Mouse (Mus musculus): ENCODE results near the gene Nhlrc2. TPM values are rescaled to one million over a fixed set of nuclear protein-coding genes. Genes with fewer than 3 reads are reported as not detected.
A peak's percentile ranks its signal among the peaks of the same experiment; 100 is the strongest.
"Not testable (repeated sequence)": the region's sequence is repeated elsewhere in the genome, so short reads cannot be mapped to it uniquely, and the experiment has no call there.

The Nhlrc2 gene
- polyA plus RNA-seq (2016; fragmentation: Nextera tagmentation; extraction: Ambion mirVana), result 13.3 and 15.0 TPM in 2 replicates

- Histone ChIP-seq H3K4me1 (peaks cover 17% of the 10 kb centered on the region), H3K4me2 (replicated peaks) (peak within 1 kb of the TSS; percentile 77), H3K27me3 (no peaks in the 10 kb centered on the region), H3K9me3 (replicated peaks) (no peaks in the 10 kb centered on the region), H3K27ac (peak within 1 kb of the TSS; percentile 98), H3K9ac (peak within 1 kb of the TSS; percentile 95), H3K36me3 (peaks cover 29% of the 10 kb centered on the region), H3K4me3 (peak within 1 kb of the TSS; percentile 95)
- ATAC-seq (ENCODE audit: low FRiP score), result peak; percentile 93
- WGBS, result under 1% methylated on average over 69 of the region's 69 CpGs
Observed at GRCm38 (mm10) chr19:56548230-56549032, at the start of gene Nhlrc2. Gene Nhlrc2, plus strand, starts transcription at chr19:56548261.

GRCm38 (mm10) chr19:56503069-56503468 lies 45.0 kb upstream of the Nhlrc2 start:
- H3K4me1 ChIP-seq; H3K36me3 ChIP-seq; H3K27me3 ChIP-seq; ATAC-seq (ENCODE audit: low FRiP score); H3K9me3 ChIP-seq (replicated peaks); H3K4me2 ChIP-seq (replicated peaks); H3K4me3 ChIP-seq; H3K27ac ChIP-seq; H3K9ac ChIP-seq: not testable (repeated sequence)
- no CpG with 5 or more reads among the region's 5 CpGs for WGBS

- ATAC-seq (ENCODE audit: low FRiP score); H3K27ac ChIP-seq; H3K4me2 ChIP-seq (replicated peaks); H3K4me1 ChIP-seq; H3K27me3 ChIP-seq; H3K9me3 ChIP-seq (replicated peaks); H3K36me3 ChIP-seq; H3K4me3 ChIP-seq; H3K9ac ChIP-seq: not testable (repeated sequence)
- no CpG with 5 or more reads among the region's 5 CpGs for WGBS
Observed at GRCm38 (mm10) chr19:56503525-56503924, 44.5 kb upstream of the Nhlrc2 start.

- H3K27me3 ChIP-seq; ATAC-seq (ENCODE audit: low FRiP score); H3K36me3 ChIP-seq; H3K9me3 ChIP-seq (replicated peaks); H3K9ac ChIP-seq; H3K4me1 ChIP-seq; H3K27ac ChIP-seq; H3K4me2 ChIP-seq (replicated peaks); H3K4me3 ChIP-seq: not testable (repeated sequence)
- WGBS, result no CpG with 5 or more reads among the region's 4 CpGs
Observed at GRCm38 (mm10) chr19:56511207-56511606, 36.9 kb upstream of the Nhlrc2 start.

GRCm38 (mm10) chr19:56513527-56513926 lies 34.5 kb upstream of the Nhlrc2 start:
- not testable (repeated sequence) for ATAC-seq (ENCODE audit: low FRiP score); H3K9me3 ChIP-seq (replicated peaks); H3K4me2 ChIP-seq (replicated peaks); H3K9ac ChIP-seq; H3K36me3 ChIP-seq; H3K4me1 ChIP-seq; H3K27me3 ChIP-seq; H3K4me3 ChIP-seq; H3K27ac ChIP-seq
- no CpG with 5 or more reads among the region's 2 CpGs for WGBS

DNA sequence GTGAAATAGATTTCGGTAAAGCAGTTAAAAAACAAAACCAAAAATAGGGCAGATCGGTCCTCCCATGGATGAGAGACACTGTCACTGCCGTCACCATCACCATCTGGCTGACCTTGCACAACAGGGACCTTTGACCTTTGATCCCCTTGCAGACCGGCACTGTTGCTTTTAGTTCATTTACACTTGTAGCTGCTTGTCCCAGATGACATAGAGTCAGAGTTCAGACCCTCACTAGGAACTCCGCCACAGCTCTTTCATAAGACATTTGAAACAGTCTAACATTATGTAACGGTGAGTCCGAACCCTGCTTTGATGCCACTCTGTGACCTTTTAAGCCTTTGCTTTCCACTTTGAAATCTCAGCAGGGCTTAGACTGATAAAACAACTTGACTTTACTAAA lies 28.7 kb upstream of the Nhlrc2 start:
- not testable (repeated sequence) for H3K27ac ChIP-seq, H3K4me1 ChIP-seq
- no CpG with 5 or more reads among the region's 7 CpGs for WGBS

DNA sequence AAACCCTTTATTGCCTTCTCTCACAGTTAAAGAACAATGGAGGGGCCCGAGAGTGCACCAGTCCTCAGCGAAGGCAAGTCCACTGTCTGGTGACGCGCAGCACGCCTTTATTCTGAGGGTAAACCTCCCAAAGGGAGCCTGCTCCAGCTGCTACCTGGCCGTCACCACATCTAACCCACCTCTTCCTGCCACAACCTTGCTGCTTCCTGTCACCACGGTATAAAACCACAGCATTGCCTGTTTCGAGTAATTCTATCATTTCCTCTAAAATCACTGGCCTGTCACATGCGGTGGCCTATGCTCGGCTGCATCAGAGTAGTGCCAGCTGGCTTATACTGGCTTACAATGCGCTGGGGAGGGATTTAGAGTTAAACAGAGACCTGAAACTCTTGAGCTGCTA lies 17.5 kb upstream of the Nhlrc2 start:
- H3K4me3 ChIP-seq; H3K4me2 ChIP-seq (replicated peaks); H3K27ac ChIP-seq; H3K9ac ChIP-seq; H3K9me3 ChIP-seq (replicated peaks); ATAC-seq (ENCODE audit: low FRiP score); H3K4me1 ChIP-seq; H3K27me3 ChIP-seq; H3K36me3 ChIP-seq: not testable (repeated sequence)
- WGBS, result no CpG with 5 or more reads among the region's 11 CpGs

More for the DNA sequence above, 28.7 kb upstream of the Nhlrc2 start:
- H3K4me2 ChIP-seq (replicated peaks); H3K36me3 ChIP-seq; ATAC-seq (ENCODE audit: low FRiP score); H3K9me3 ChIP-seq (replicated peaks); H3K4me3 ChIP-seq; H3K9ac ChIP-seq; H3K27me3 ChIP-seq: not testable (repeated sequence)

DNA sequence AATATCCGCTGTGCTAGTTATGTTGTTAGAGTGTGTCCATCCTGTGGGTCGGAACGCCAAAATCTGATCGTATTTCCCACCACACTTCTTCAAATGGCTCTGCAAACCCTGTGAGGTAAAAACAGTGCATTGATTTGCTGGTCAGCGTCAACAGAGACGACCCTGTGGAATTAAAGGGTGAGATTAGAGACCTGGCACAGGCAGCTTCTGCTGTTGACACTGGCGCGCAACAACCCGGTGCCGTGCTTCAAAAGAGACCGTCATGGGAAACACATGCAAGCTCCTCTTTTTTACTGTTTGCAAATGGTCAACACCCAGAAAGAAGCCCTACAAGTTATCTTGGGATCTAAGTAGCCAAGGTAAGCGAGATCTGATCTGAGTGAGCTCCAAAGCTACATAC lies 16.8 kb upstream of the Nhlrc2 start:
- Histone ChIP-seq H3K27me3 (no peaks in the 10 kb centered on the region), H3K27ac (no peak overlapping the region), H3K36me3 (peaks cover 8% of the 10 kb centered on the region; the same call in 1 of the 2 replicates), H3K4me3 (no peak overlapping the region), H3K9ac (no peak overlapping the region), H3K4me2 (replicated peaks) (no peak overlapping the region), H3K4me1 (no peaks in the 10 kb centered on the region), H3K9me3 (replicated peaks) (no peaks in the 10 kb centered on the region)
- WGBS, result 94% methylated on average over 12 of the region's 12 CpGs
- ATAC-seq (ENCODE audit: low FRiP score), result no peak

DNA sequence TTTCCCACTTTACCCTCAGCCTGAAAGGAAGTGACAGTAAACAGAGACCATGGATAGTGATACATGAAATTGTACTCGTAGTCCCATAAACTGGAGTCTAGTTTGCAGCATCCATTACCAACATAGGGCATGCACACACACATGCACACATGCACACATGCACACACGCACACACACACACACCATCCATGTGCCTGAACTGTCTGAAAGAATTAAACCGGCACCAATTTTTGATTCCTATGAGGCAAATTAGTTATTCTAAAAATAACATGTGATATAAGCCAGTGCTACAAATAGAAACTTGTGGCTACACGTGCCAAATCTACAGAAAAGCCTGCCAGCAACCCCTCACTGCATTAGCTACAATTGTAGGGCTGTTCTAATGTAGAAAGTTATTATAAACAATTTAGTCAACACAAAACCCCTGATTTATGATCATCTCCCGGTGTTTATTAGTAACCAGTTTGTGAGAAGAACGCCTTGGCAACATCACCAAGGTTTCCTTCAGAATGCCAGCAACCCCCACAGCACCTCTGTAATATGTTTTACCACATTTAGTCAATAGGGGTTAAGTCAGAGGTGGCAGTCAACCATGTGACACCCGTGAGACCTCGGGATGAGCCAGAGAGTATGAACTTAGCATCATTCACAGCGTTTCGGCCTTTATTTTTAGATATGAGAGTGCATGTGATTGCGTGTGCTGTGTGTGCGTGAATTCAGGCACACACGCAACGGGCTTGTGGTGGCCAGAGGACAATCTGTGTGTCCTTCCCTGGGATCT lies 14.6 kb upstream of the Nhlrc2 start:
- Histone ChIP-seq H3K9me3 (replicated peaks) (no peaks in the 10 kb centered on the region), H3K27me3 (no peaks in the 10 kb centered on the region), H3K27ac (no peak overlapping the region), H3K36me3 (peaks cover 12% of the 10 kb centered on the region), H3K9ac (no peak overlapping the region), H3K4me1 (no peaks in the 10 kb centered on the region), H3K4me3 (no peak overlapping the region), H3K4me2 (replicated peaks) (no peak overlapping the region)
- ATAC-seq (ENCODE audit: low FRiP score), result no peak
- 91% methylated on average over 14 of the region's 14 CpGs for WGBS

GRCm38 (mm10) chr19:56534337-56534736 lies 13.7 kb upstream of the Nhlrc2 start:
- no peaks in the 10 kb centered on the region for H3K9me3 ChIP-seq (replicated peaks)
- no peak for ATAC-seq (ENCODE audit: low FRiP score)
- WGBS, result 88% methylated on average over 3 of the region's 3 CpGs
- H3K4me1 ChIP-seq, result no peaks in the 10 kb centered on the region
- no peak overlapping the region for H3K9ac ChIP-seq
- H3K27me3 ChIP-seq, result no peaks in the 10 kb centered on the region
- no peak overlapping the region for H3K4me2 ChIP-seq (replicated peaks)
- no peak overlapping the region for H3K27ac ChIP-seq
- H3K36me3 ChIP-seq, result peaks cover 12% of the 10 kb centered on the region
- H3K4me3 ChIP-seq, result no peak overlapping the region

- Histone ChIP-seq H3K36me3 (peaks cover 12% of the 10 kb centered on the region), H3K4me3 (no peak overlapping the region), H3K9me3 (replicated peaks) (no peaks in the 10 kb centered on the region), H3K27me3 (no peaks in the 10 kb centered on the region), H3K4me1 (no peaks in the 10 kb centered on the region), H3K27ac (no peak overlapping the region), H3K9ac (no peak overlapping the region), H3K4me2 (replicated peaks) (no peak overlapping the region)
- no peak for ATAC-seq (ENCODE audit: low FRiP score)
- 68% methylated on average over 9 of the region's 9 CpGs for WGBS
Observed at GRCm38 (mm10) chr19:56535064-56535463, 13.0 kb upstream of the Nhlrc2 start.

DNA sequence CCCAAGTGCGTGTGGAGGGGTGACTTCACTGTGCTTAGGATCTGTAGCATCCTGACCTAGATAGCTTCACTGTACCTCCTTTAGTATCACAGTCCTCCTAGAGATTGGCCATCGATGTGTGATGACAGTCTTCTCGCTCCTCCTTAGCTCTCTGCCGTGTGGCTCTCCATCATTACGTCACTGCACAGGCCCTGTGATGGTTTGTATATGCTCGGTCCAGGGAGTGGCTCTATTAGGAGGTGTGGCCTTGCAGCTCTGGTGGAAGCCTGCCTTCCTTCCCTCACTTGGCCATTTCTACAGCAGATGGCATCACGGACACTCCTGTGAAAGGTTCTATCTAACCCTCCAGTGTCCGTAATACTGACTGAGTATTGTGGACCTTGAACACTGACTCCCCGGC lies 12.3 kb upstream of the Nhlrc2 start:
- WGBS, result 92% methylated on average over 9 of the region's 9 CpGs
- Histone ChIP-seq H3K9ac (no peak overlapping the region), H3K4me2 (replicated peaks) (no peak overlapping the region), H3K36me3 (peaks cover 12% of the 10 kb centered on the region), H3K27ac (no peak overlapping the region), H3K9me3 (replicated peaks) (no peaks in the 10 kb centered on the region), H3K27me3 (no peaks in the 10 kb centered on the region), H3K4me1 (no peaks in the 10 kb centered on the region), H3K4me3 (no peak overlapping the region)
- ATAC-seq (ENCODE audit: low FRiP score), result no peak
